Mouse (Mus musculus) neutrophil, adult 5-6 weeks (primary cell): ENCODE results near the gene Tas2r138. TPM values are rescaled to one million over a fixed set of nuclear protein-coding genes. Genes with fewer than 3 reads are reported as not detected.
A peak's percentile ranks its signal among the peaks of the same experiment; 100 is the strongest.
"Not testable (repeated sequence)": the region's sequence is repeated elsewhere in the genome, so short reads cannot be mapped to it uniquely, and the experiment has no call there.

ENCODE experiments used
- ATAC-seq: fragments of 151-379, 151-347 bp; 2 replicates; pipeline ENCODE4 v1.8.0; 2017; ENCODE audit warnings: mild to moderate bottlenecking, moderate TSS enrichment; ENCODE audit not compliant: insufficient number of reproducible peaks, poor library complexity, low FRiP score, severe bottlenecking; ENCODE audit errors: extremely low read depth
- total RNA-seq: library from RNA; stranded (forward); fragments of 200-1000 nt; gene quantifications from 2 replicates; pipeline ENCODE4 v1.2.3, GENCODE M21; 2017

Tas2r138 gene
- not detected in 2 replicates for total RNA-seq

DNA sequence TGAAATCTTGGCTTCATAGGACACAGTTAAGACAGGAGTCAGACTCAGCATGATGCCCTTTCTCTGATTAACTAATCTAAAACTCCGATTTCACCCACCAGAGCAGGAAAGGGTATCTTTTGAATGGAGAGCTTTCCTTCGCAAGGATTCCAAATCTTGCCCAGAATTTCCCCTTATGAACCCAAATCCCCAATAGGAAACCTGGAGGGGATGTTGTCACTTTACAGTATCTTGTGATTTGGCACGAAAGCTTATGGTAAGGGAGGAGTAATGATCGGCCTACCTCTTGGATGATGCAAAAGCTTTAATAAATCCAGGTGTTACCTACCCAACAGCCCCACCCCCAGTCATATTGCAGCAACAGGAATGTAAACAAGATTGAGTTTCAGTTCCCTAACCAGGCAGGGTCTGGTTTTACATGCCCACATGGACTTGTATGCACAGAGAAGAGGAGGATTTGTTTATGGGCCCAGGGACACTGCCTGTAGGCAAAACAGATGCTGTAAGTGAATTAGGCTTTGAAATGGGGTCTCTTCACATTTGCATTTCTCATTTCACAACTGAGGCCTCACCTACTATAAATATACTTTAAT lies at the start of gene Tas2r138:
Tas2r138 (minus strand) TSS at position 51 of the 593 bp plus-strand sequence.
- no peak for ATAC-seq

DNA sequence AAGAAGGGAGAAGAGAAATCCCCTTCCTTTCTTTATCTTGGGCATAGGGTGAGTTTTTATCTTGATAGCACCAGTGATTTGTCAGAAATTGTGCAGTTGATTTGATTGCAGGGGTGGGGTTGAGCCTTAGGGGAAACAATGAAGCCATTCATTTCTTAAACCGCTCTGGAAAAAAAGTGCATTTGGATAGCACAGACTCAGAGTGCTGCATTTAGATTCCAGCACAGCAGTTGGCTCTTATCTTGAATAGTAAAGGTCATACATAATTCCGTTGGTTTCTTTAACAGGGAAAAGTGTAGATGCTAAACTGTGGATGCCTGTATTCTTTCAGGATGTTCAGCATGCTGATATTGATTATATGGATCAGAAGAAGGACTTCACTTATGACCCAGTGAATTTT lies 47.8 kb upstream of the Tas2r138 start:
- no peak for ATAC-seq

DNA sequence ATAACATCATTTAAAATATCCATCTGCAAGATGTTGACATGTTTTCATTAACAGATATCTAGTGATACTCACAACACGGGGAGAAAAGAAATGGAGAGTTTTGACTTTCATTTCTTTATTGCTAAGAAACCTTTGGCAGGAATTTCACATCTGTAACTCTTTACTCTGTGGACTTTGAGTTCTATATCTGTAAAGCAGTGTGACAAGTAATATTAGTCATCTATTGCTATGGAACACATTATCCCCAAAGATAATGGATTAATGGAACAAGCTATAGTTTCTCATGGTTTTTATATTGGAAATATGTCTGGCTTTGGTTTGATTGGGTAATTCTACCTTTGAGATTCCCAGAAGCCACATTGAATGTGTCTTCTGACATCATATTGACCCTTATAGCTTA lies 37.8 kb upstream of the Tas2r138 start:
- no peak for ATAC-seq

DNA sequence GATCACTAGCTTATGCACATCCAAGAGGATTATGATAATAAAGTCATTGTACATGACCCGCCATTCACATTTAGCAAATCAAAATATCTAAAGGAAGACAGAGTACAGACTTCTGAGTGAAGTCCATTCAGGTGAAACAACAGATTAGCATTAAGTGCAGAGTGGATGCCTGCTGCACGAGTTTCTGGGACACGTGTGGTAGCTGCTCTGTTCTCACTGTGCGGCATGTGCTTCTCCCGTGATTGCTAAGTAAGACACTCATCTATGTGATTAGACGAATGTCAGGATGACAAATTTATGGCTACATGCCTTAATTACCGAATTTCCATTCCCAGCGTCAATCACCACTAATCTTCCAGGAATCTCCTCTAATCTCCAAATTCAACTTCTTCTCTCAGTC lies 32.6 kb upstream of the Tas2r138 start:
- no peak for ATAC-seq

DNA sequence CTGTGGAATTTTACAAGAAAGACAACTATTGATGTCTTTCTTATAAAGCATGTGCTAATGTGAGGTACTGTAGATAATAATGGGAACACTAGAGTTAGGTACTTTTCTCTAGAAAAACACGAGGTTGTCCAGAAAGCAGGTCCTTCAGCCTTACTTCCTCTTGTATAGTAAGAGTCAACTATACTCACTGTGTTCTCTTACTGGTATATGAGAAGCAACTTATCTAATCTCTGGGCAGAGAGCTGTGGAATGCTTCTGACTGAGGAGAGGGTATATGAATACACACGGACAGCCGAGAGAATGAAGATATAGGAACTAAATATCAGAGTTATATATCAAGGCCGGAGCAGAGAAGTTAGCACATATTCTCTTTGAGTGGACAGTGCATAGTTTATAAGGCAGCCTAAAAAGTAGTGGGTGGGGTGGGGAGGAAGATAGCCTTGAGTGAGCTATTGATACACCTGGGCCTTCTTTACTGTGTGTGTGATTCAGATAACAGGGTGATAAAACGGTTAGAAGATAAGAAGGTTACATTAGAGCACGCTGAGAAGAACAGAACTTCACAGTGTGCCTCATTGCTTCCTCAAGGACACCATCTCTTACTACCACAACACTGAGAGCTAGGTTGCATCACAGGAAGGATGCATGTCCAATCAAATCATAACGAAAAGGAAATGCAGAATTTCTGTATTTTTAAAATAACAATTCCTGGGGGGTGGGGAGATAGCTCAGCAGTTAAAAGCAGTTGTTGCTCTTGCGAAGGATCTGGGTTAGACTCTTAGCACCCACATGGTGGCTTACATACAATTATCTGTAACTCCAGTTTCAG lies 27.8 kb upstream of the Tas2r138 start:
- no peak for ATAC-seq

DNA sequence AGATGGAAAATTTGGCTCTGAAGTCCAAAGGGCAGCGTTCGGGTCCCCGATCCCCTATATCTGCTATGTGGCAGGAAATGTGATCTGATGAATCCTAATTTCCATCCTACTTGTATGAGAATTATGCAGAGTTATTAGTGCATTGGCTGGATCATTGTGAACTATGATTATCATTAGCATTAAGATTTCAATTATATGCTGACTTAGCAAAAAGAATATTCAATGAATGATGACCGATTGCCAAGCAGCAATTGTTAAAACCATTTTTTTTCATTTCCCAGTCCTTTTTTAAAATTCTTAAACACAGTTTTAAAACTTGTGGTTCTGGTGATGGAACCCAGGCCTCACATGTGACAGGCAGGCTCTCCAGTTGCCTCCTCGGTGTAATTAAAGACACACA lies 24.6 kb upstream of the Tas2r138 start:
- no peak for ATAC-seq

DNA sequence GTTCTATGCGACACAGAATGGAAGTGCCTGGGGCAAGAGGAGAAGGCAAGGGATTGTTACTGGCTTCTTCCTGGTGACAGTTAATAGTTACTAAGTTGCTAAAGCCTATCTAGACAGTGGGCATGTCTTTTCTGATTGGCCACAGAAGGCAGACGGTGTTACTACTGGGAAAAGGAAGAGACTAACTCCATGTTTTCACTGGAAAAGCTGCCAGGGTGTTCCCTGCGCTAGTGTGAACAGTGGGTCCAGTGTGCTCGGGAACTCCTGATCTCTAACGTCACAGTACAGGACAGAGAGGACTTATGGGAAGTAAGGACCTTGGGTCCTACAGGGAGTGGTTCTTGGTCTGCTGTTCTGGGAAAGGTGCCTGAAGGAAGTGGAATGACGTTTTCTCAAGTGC lies 22.4 kb upstream of the Tas2r138 start:
- ATAC-seq = no peak

DNA sequence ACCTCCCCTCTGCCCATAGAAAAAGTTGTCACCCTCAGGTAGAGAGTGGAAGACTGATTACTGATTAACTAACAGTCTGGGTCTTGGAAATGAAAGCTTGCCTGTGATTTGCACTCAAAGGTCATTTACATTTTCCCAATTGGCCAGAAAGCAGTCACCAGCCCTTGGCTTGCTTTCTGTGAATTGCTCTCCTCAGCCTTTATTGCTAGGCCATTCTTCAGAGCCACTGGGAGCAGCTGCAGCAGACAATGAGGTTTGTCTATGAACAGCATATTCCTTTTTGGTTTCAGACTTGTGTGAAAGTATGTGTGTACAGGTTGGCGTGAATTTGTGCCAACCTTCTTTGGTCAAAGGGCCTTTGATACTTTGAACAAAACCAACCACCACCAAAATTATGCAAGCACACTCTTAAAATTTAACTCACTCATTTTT lies 21.5 kb upstream of the Tas2r138 start:
- no peak for ATAC-seq

DNA sequence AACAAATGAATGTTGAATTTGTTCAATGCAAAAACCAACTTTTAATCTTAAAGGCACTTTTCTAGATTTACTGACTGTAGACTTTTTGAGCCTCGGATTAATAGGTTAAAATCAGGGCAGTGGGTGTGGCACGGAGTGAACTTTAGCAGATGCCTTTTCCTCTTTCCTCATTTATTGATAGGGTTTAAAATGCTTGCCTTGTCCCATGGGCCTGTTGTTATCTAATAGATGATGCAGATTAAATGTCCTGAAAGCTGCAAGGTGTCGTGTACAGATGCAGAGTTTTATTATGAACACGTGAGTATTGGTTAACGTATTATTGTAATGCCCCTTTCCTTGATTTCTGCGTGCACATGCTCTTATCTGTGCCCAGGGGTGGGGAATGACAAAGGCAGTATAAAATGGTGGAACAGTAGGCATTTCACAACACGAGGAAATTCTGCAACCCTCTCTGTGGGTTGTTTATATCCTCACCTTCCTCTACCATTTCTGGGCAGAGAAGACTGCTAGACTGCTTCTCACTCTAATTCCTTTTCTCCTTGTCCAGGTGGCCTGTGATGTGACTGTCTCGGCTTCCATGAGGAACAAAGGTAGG lies 15.4 kb upstream of the Tas2r138 start, which contains the start of gene Mgam:
Mgam (plus strand) TSS at position 426 of the 595 bp plus-strand sequence.
- ATAC-seq = peak; percentile 44; the same call in 1 of the 2 replicates

DNA sequence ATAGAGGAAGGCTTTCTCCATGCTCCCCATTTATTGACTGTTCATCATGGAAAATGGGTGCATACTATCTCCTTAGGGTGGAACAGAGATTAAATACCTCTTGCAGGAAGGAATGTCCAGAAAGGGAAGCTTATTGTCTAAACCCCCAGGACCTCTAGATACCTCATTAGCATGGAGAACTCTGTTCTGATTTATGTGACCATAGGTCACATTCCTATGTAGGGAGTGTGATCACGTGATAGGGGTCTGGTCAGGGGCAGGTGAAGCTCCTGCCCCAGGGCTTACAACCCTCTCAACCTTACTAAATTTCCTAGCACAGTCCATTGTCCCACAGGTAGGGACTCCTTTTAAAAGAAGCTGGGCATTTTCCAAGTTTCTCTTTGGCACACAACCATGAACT lies 13.0 kb upstream of the Tas2r138 start:
- no peak for ATAC-seq

DNA sequence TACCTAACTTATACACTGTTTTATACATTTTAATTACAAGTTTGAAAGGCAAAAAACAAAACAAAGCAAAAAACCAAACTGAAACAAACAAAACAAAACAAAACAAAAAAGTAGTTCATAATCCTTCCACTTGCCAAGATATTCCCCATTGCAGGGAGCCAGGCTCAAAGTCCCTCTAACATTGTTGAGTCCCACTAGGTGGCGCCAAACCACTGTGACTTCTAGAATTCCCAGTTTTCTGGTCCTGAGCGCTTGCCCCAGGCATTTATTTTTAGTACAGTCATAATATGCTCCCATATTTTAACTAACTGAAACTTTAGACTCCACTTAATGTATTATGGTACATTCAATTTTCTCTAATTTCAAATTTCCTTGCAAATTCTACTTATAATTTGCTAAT lies 4.9 kb upstream of the Tas2r138 start:
- ATAC-seq = 0 out of 2 replicates have a peak, but pooled peaks have one; percentile 44

DNA sequence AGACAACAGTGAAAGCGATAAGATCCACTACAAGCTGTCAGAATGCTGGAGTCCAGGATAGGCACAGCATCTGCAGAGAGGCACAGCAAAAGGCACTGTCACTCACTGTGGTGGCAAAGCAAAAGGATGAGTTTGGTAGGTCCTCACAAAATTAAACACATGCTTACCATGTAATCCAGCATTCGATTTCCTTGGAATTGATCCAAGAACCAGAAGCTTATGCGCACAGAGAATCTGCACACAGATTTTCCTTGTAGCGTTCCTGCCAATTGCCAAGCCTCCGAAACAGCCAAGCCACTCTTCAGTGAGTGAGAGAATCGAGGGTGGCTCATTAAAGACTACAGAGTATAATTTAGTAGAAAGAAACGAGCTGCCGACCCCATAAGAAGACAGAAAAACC lies 2.9 kb downstream of the Tas2r138 start:
- no peak for ATAC-seq

DNA sequence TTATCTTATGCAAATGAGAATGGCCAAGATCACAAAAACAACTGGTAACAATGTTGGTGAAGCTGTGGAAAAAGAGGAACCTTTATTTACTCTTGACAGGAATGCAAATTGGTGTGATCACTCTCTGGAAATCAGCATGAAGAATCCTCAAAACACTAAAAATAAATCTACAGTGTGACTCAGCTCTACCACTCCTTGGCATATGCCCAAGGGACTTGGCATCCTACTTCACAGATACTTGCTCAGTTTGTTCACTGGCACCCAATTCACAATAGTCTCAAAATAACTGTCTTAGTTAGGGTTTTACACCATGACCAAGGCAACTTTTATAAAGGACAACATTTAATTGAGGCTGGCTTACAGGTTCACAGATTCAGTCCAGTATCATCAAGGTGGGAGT lies 5.7 kb downstream of the Tas2r138 start:
- ATAC-seq = no peak

DNA sequence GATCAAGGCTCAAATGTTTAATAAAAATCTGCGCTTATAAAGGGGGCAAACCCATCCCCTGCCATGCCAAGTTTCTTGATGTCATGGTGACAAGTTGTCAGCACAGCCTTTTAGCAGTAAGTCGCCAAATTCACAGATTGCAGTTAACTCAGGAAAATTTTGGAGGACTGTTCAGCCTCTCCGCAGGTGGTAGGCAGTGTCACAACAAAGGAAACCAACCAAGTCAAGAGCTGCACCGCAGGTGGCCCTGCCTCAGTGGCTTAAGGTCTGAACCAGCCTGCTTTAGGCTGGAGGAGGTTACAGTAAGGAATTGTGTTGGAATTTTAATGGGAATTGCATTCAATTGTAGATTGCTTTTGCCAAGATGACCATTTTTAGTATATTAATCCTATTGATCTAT lies 14.6 kb downstream of the Tas2r138 start:
- ATAC-seq = not testable (repeated sequence)

DNA sequence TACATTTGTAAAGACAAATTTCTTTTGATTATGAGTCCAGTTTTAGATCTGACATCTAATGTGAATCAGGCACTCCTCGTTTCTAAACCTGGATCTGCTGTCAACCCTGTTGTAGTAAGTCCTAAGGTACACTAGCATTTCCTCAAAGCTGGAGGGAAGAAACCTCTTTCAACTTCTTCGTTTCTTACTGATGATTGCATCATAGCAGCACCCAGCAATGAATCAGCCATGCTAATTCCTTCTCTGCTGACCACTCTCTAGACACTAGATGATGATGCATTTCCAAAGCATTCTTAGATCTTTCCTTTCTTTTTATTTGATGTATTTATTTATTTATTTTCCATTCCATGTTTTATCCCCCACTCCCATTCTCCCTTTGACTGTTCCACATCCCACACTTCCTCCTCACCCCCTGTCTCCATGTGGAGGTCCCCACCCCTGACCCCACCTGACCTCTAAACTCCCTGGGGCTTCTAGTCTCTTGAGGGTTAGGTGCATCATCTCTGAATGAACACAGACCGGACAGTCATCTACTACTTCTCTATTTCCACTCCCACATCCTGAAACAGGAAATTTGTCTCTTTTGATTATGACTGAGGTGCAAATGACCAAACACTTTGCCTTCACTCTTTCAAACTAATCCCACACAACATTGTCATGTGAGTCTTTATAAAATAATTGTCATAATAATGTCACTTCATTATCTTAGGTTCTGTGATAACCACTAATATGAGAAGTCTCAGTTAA lies 18.1 kb downstream of the Tas2r138 start:
- peak; percentile 95 for ATAC-seq

DNA sequence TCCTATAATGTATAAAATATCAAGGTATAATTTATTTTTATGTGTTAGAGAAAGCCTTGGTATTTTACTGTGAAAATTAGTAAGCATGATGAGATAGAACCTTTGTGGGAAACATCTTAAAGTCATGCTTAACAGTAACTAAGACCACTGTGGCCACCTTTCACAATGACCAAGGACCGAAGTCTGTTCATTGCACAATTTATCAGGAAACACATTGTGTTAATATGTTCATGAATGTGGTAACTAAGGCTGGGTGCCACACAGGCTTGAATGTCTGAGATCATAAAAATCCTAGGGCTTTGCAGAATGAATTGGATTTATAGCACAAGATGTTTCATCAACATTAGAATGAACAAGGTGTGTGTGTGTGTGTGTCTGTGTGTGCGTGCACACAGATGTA lies 24.8 kb downstream of the Tas2r138 start:
- no peak for ATAC-seq

DNA sequence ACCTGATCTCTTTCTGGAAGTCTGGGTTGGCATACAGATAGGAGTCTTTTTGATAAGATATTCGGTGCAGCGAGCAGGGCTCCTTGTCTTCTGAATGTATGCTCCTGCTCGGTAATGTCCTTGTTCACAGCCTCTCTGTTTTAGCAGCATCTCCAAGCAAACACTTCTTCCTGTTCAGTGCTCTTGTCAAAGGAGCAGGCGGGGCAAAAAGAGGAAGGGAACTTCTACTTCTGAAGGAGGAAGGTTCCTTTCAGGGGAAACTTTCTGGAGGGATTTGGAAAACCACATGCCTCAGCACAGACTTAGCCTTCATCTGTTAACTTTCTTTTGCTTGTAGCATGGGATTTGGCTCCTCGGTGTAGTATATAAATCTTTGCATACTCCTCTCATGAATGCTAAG lies 27.5 kb downstream of the Tas2r138 start, which contains the start of gene Clec5a:
Clec5a (minus strand) TSS at position 177 of the 400 bp plus-strand sequence.
- ATAC-seq = peak; percentile 41; the same call in 1 of the 2 replicates

DNA sequence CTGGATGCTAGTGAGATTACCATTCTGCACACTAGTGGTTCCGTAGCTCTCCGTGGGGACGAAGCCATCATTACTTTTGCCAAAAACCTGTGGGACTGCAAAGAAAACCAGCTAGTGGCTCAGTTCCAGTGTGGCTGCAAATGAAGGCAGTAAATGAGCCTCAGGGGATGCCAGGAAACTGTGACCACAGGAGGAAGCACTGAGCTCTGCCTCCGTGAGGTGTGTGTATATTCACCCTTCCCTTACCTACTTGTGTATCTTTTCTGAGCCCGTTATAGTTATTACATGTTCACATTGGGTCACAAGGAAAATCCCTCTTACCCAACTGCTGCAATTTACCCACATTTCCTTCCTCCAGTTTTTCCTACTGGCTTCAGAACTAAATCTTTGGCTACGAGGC lies 28.8 kb downstream of the Tas2r138 start:
- peak; percentile 58 for ATAC-seq

DNA sequence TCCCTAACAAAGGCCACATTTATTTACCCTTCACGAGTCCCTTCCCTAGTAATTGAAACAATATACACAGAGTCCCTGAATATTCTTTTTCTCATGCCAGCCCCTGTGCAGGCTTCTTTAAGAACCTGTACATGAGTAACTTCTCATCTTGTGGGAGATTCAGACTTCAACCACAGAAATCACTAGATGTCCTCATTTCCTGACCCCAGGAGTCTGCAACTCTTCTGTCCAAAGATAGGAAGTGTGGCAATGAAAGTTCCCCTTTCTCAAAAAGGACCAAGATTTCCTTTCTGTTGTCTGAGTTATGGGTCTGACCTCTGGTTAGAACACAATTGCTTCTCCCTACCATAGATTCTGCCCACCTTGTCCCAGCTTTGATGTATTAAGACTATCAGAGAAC lies 36.8 kb downstream of the Tas2r138 start:
- peak; percentile 87 for ATAC-seq
